Mouse (Mus musculus) cerebellum, adult (tissue): Measurements from ENCODE around the gene Lep.

Source experiments
- ATAC-seq: cut with Nextera tagmentation; 2 replicates; pipeline ENCODE4 v1.9.2; 2017; ENCODE audit warnings: mild to moderate bottlenecking, moderate library complexity, mixed read lengths; ENCODE audit not compliant: insufficient number of reproducible peaks, low FRiP score, low TSS enrichment

Gene Lep

DNA sequence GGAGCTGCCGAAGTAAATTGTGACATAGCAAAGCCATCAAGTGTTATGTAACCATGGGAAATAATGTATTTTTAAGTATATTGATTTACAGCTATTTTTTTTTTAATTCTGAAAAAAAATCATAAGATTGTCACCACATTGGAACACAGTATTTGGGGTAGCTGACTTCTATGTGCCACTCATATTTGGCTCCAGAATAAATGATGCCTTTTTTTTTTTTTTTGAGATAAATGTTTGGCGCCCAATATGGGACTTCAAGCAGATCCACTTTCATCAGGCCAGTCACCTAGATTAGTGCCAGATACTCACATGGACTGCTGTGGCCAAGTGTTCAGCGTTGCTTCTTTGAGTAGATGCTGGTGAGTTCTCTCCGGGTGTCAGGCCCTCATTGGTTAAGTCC, 51.5 kb downstream of the Lep start:
- no peak for ATAC-seq

DNA sequence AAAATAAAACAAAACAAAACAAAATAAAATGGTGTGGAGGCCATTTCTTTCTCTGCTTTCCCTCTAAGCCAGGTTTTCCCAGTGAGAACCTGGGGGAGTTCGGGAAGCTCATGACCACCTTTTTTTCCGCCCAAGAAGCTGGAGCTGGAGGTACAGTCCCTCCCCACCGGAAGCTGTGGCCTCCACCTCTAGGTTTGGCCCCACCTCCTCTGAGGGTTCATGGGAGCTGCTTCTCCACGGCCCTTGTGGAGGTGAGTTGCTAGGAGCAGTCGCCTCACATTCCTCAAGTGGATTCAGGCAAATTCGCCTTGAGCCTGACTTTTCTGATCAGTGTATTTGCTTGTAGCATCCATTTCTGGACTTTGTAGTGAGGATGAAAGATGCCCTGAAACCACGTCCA, 55.7 kb downstream of the Lep start:
- no peak for ATAC-seq

DNA sequence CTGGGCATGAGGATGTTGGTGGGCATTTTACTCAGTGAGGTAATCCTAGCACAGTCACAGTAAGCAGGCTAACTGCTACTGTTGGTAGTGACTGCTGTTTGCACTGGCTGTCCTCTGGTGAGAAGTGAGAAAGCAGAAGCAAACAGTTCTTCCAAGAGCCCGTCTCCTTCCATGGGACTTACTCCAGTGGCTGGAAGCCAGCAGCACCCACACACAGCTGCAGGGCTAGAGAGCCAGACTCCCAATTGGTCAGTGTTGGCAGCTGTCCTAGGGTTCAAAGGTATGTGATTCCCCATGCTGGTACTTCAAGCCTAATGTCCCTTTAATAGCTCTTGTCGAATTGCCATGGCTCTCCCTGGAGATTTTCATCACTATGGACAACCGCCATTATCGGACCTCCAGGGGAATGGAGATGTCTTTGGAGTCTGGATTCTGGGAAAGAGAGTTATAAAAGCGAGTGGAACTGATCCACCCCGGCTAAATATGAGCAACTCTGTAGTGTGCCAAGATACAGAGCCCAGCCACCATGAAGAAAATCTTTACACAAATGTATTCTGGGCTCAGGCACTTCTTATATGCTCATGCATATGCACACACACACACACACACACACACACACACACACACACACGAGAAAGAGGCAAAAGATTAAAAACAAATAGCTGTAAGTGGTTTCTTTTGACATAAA, 57.5 kb downstream of the Lep start:
- no peak for ATAC-seq

DNA sequence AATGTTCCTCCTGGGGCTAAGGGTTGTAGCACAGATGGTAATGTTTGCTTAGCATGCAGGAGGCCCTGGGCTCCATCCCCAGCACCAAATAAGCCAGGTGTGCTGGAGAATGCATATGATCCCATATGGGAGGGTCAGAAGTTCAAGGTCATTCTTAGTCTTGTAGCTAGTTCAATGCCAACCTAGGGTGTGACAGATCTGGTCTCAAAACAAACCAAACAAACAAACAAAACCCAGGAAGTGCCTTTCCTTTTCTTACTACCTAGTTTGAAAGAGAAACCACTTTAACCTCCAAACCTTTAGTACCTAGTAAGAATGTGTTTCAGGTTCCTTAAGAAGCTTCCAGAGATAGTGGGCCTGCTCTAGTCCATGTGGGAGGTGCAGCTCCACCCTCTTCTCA, 58.2 kb downstream of the Lep start:
- no peak for ATAC-seq

DNA sequence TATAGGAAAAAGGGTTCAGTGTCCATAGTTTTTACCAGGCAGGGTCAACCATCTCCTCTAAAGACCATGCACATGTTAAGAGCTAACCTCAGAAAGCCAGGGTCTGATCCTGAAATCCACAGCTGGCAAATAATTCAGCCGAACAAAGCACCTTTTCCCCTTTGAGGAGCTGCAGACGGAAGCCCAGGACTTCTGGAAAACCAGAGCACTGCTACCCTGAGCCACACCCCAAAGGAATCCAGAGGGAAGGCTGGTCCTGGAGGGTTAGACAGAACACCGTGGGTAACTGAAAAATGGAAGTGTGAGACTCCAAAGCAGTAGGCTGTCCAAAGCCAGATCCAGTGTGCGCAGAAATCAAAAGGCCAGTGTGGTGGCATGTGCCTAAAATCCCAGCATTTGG, 58.9 kb downstream of the Lep start:
- no peak for ATAC-seq

DNA sequence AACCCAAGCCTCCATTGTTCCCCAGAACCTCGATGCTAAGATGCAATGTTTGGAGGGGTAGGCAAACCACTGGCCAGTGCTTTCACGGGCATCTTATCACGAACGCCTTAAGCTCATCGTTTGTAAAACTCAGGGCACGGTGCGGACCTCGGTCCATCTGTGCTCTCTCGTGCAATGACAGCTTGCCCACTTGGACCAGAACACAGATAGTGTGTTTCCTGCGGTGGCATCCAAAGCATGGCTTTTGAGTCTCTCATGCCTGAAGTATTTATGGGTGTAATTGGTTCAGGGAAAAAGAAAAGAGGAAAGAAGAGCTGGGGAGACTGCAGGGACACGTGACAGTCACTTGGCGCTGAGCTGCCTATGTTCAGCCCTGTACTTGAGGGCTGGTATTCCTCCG, 60.0 kb downstream of the Lep start:
- ATAC-seq: peak; percentile 64
